Mouse (Mus musculus): ENCODE measurements around the gene Idh2. TPM values are rescaled to one million over a fixed set of nuclear protein-coding genes. Genes with fewer than 3 reads are reported as not detected.
A peak's percentile ranks its signal among the peaks of the same experiment; 100 is the strongest.

The Idh2 gene
- total and polyA plus RNA-seq, 3 experiments = 1,651 to 2,293 (median 1,877) TPM

DNA sequence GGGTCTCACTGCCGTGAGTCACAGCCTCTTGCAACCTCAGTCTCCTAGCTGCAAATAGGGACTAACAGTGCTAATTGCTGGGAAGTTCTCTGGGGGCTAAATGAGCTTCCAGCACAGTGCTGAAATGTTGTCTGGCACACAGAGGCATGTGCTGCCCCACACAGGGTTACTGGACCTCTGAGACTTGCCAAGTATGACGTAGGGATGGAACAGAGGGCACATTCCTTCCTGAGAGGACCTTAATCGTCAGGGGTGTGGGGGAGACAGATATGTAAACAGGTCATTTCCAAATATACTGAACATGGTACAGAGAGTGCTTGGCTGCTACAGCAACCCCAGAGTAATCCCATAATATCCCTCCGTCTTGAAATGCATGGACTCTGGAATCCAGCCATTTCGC lies 5.9 kb upstream of the Idh2 start:
- peak; percentile 86 for TF ChIP-seq EP300 (IDR thresholded peaks at IDR 0.05; ENCODE audit: insufficient read depth, low read depth, low read length)
- TF ChIP-seq CTCF (IDR thresholded peaks at IDR 0.05) = no peak
- intact Hi-C loops (cut with DNase I) = no loop called here
- H3K4me1 ChIP-seq (ENCODE audit: control insufficient read depth, insufficient read depth, low read length) = peaks cover 4% of the 10 kb centered on the region; the same call in 1 of the 2 replicates

GRCm38 (mm10) chr7:80119198-80119597 lies 4.0 kb upstream of the Idh2 start:
- H3K27me3 ChIP-seq (ENCODE audit: control insufficient read depth, insufficient read depth, low read length) = no peaks in the 10 kb centered on the region
- H3K79me2 ChIP-seq (replicated peaks; ENCODE audit: control insufficient read depth, insufficient read depth, low read length) = no peaks in the 10 kb centered on the region
- H3K4me3 ChIP-seq = no peak overlapping the region
- peak; percentile 60 for TF ChIP-seq POLR2A (IDR thresholded peaks at IDR 0.05; ENCODE audit: insufficient read depth, low read depth, low read length)
- peak; percentile 87; the same call in 1 of the 2 replicates for TF ChIP-seq EP300 (IDR thresholded peaks at IDR 0.05; ENCODE audit: insufficient read depth, low read depth, low read length)
- no peak for TF ChIP-seq CTCF (IDR thresholded peaks at IDR 0.05)
- 27% methylated on average over 4 of the region's 4 CpGs for WGBS
- H3K9ac ChIP-seq (ENCODE audit: low read depth, low read length) = peak overlapping the region; percentile 18; the same call in 1 of the 2 replicates
- peaks cover 6% of the 10 kb centered on the region for H3K4me1 ChIP-seq (ENCODE audit: control insufficient read depth, insufficient read depth, low read length)
- H3K27ac ChIP-seq = peak overlapping the region; percentile 82
- DNase-seq = peak in 1 of 2 experiments; percentile 69
- intact Hi-C loops (cut with DNase I) = no loop called here
- H3K36me3 ChIP-seq (ENCODE audit: control insufficient read depth, insufficient read depth, low read length) = no peaks in the 10 kb centered on the region

More for the DNA sequence above, 5.9 kb upstream of the Idh2 start:
- Histone ChIP-seq H3K9ac (ENCODE audit: low read depth, low read length) (no peak overlapping the region), H3K36me3 (ENCODE audit: control insufficient read depth, insufficient read depth, low read length) (no peaks in the 10 kb centered on the region), H3K4me3 (no peak overlapping the region), H3K27ac (peak overlapping the region; percentile 78), H3K79me2 (replicated peaks; ENCODE audit: control insufficient read depth, insufficient read depth, low read length) (no peaks in the 10 kb centered on the region), H3K27me3 (ENCODE audit: control insufficient read depth, insufficient read depth, low read length) (no peaks in the 10 kb centered on the region)
- DNase-seq = peak in 1 of 2 experiments; percentile 59
- WGBS = 41% methylated on average over 5 of the region's 5 CpGs

DNA sequence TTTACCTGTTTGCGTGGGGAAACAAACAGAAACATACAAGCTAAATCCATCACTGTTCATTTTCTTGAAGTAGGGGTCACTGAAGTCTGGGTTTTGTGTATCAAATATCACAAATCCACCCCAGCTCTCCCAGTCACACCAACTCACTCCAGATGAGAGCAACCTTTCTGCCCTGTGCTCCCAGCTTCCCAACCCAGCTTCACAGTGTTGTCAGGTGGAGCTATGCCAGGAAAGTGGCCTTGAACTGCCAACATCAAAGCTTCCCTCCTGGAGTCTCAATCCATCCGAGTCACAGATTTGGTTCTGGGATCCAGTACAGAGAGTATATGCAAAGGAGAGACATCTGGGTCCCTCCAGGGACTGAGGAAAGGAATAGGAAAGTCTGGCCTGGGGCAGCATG lies 966 bp upstream of the Idh2 start:
- no peaks in the 10 kb centered on the region for H3K79me2 ChIP-seq (replicated peaks; ENCODE audit: control insufficient read depth, insufficient read depth, low read length)
- H3K4me3 ChIP-seq = no peak overlapping the region
- no peaks in the 10 kb centered on the region for H3K27me3 ChIP-seq (ENCODE audit: control insufficient read depth, insufficient read depth, low read length)
- 62% methylated on average over 2 of the region's 2 CpGs for WGBS
- peak in 1 of 2 experiments; percentile 53 for DNase-seq
- no peak overlapping the region for H3K9ac ChIP-seq (ENCODE audit: low read depth, low read length)
- TF ChIP-seq EP300 (IDR thresholded peaks at IDR 0.05; ENCODE audit: insufficient read depth, low read depth, low read length) = no peak
- TF ChIP-seq POLR2A (IDR thresholded peaks at IDR 0.05; ENCODE audit: insufficient read depth, low read depth, low read length) = 0 out of 2 replicates have a peak, but pooled peaks have one; percentile 29
- intact Hi-C loops (cut with DNase I) = no loop called here
- H3K36me3 ChIP-seq (ENCODE audit: control insufficient read depth, insufficient read depth, low read length) = peaks cover 11% of the 10 kb centered on the region
- peaks cover 14% of the 10 kb centered on the region for H3K4me1 ChIP-seq (ENCODE audit: control insufficient read depth, insufficient read depth, low read length)
- H3K27ac ChIP-seq = peak overlapping the region; percentile 57

- TF ChIP-seq CTCF (IDR thresholded peaks at IDR 0.05) (no peak), POLR2A (IDR thresholded peaks at IDR 0.05; ENCODE audit: insufficient read depth, low read depth, low read length) (peak; percentile 81), EP300 (IDR thresholded peaks at IDR 0.05; ENCODE audit: insufficient read depth, low read depth, low read length) (0 out of 2 replicates have a peak, but pooled peaks have one; percentile 66)
- WGBS = under 1% methylated on average over 52 of the region's 52 CpGs
- intact Hi-C loops (cut with DNase I) = loop anchor here (2.0 kb wide), 1 partner anchor 16 kb away; no protein-coding TSS in a partner anchor
Observed at GRCm38 (mm10) chr7:80114451-80115223, 555 bp downstream of the Idh2 start.

GRCm38 (mm10) chr7:80113989-80114388 lies 1.2 kb downstream of the Idh2 start:
- TF ChIP-seq POLR2A (IDR thresholded peaks at IDR 0.05; ENCODE audit: insufficient read depth, low read depth, low read length) = 0 out of 2 replicates have a peak, but pooled peaks have one; percentile 31
- TF ChIP-seq EP300 (IDR thresholded peaks at IDR 0.05; ENCODE audit: insufficient read depth, low read depth, low read length) = peak; percentile 38; the same call in 1 of the 2 replicates
- no peak for TF ChIP-seq CTCF (IDR thresholded peaks at IDR 0.05)
- Histone ChIP-seq H3K4me1 (ENCODE audit: control insufficient read depth, insufficient read depth, low read length) (peaks cover 16% of the 10 kb centered on the region), H3K27ac (peak overlapping the region; percentile 99), H3K27me3 (ENCODE audit: control insufficient read depth, insufficient read depth, low read length) (no peaks in the 10 kb centered on the region), H3K4me3 (peak overlapping the region; percentile 76), H3K79me2 (replicated peaks; ENCODE audit: control insufficient read depth, insufficient read depth, low read length) (no peaks in the 10 kb centered on the region; the same call in 1 of the 2 replicates), H3K9ac (ENCODE audit: low read depth, low read length) (peak overlapping the region; percentile 97), H3K36me3 (ENCODE audit: control insufficient read depth, insufficient read depth, low read length) (peaks cover 15% of the 10 kb centered on the region)
- WGBS = 8% methylated on average over 10 of the region's 10 CpGs
- peak; percentile 64 to 77 for DNase-seq
- intact Hi-C loops (cut with DNase I) = loop anchor here (2.0 kb wide), 1 partner anchor 17 kb away; no protein-coding TSS in a partner anchor

More at GRCm38 (mm10) chr7:80114451-80115223, 555 bp downstream of the Idh2 start:
- peaks cover 11% of the 10 kb centered on the region for H3K36me3 ChIP-seq (ENCODE audit: control insufficient read depth, insufficient read depth, low read length)
- H3K4me1 ChIP-seq (ENCODE audit: control insufficient read depth, insufficient read depth, low read length) = peaks cover 15% of the 10 kb centered on the region
- H3K79me2 ChIP-seq (replicated peaks; ENCODE audit: control insufficient read depth, insufficient read depth, low read length) = no peaks in the 10 kb centered on the region; the same call in 1 of the 2 replicates
- peak overlapping the region; percentile 97 for H3K9ac ChIP-seq (ENCODE audit: low read depth, low read length)
- peak overlapping the region; percentile 76 for H3K4me3 ChIP-seq
- no peaks in the 10 kb centered on the region for H3K27me3 ChIP-seq (ENCODE audit: control insufficient read depth, insufficient read depth, low read length)
- H3K27ac ChIP-seq = peak overlapping the region; percentile 99
- peak in 1 of 2 experiments; percentile 81 for DNase-seq

All from heart, adult 2 months (tissue).